Mouse (Mus musculus) ovary, postnatal 36 days (tissue): Measurements from ENCODE around the gene Ehd4.

ENCODE experiments used
- DNase-seq: peaks from one replicate; pipeline ENCODE4 v3.0.0; 2022; ENCODE audit warnings: low spot score, mixed read lengths

Gene Ehd4

GRCm38 (mm10) chr2:120154361-120154894, at the start of gene Ehd4:
Gene Ehd4 (minus strand): TSS chr2:120154606.
- DNase-seq, result peak; percentile 98

- no peak for DNase-seq
Measured at GRCm38 (mm10) chr2:120203742-120204141, 49.3 kb upstream of the Ehd4 start.

GRCm38 (mm10) chr2:120200077-120200476, 45.7 kb upstream of the Ehd4 start:
- no peak for DNase-seq

- DNase-seq, result no peak
Measured at GRCm38 (mm10) chr2:120188174-120188573, 33.8 kb upstream of the Ehd4 start.

GRCm38 (mm10) chr2:120187583-120187982, 33.2 kb upstream of the Ehd4 start:
- DNase-seq, result no peak

- no peak for DNase-seq
Measured at GRCm38 (mm10) chr2:120185527-120186276, 31.3 kb upstream of the Ehd4 start.

- no peak for DNase-seq
Measured at GRCm38 (mm10) chr2:120178936-120179335, 24.5 kb upstream of the Ehd4 start.

GRCm38 (mm10) chr2:120173718-120174117, 19.3 kb upstream of the Ehd4 start:
- peak; percentile 38 for DNase-seq

- no peak for DNase-seq
Measured at GRCm38 (mm10) chr2:120171362-120171761, 17.0 kb upstream of the Ehd4 start.

- no peak for DNase-seq
Measured at GRCm38 (mm10) chr2:120170726-120171125, 16.3 kb upstream of the Ehd4 start.

GRCm38 (mm10) chr2:120169382-120169781, 15.0 kb upstream of the Ehd4 start:
- no peak for DNase-seq

- DNase-seq, result no peak
Measured at GRCm38 (mm10) chr2:120167763-120168162, 13.4 kb upstream of the Ehd4 start.

GRCm38 (mm10) chr2:120165474-120165873, 11.1 kb upstream of the Ehd4 start:
- DNase-seq, result no peak

- DNase-seq, result no peak
Measured at GRCm38 (mm10) chr2:120159434-120159833, 5.0 kb upstream of the Ehd4 start.

- DNase-seq, result no peak
Measured at GRCm38 (mm10) chr2:120158846-120159245, 4.4 kb upstream of the Ehd4 start.

GRCm38 (mm10) chr2:120158016-120158415, 3.6 kb upstream of the Ehd4 start:
- DNase-seq, result no peak

- DNase-seq, result no peak
Measured at GRCm38 (mm10) chr2:120157606-120158005, 3.2 kb upstream of the Ehd4 start.

GRCm38 (mm10) chr2:120153586-120154360, 633 bp downstream of the Ehd4 start:
- no peak for DNase-seq

- DNase-seq, result no peak
Measured at GRCm38 (mm10) chr2:120150571-120150970, 3.8 kb downstream of the Ehd4 start.

- no peak for DNase-seq
Measured at GRCm38 (mm10) chr2:120149634-120150033, 4.8 kb downstream of the Ehd4 start.

GRCm38 (mm10) chr2:120147999-120148398, 6.4 kb downstream of the Ehd4 start:
- DNase-seq, result no peak

GRCm38 (mm10) chr2:120147364-120147763, 7.0 kb downstream of the Ehd4 start:
- no peak for DNase-seq

GRCm38 (mm10) chr2:120146543-120146942, 7.9 kb downstream of the Ehd4 start:
- DNase-seq, result no peak
